Mouse (Mus musculus) hindbrain, embryonic 15.5 days (tissue): ENCODE measurements around the gene Fblim1. TPM values are rescaled to one million over a fixed set of nuclear protein-coding genes. Genes with fewer than 3 reads are reported as not detected.

ENCODE experiments used
- ATAC-seq: fragments of 200-750 bp; cut with Nextera tagmentation; 2 replicates; pipeline ENCODE4 v1.8.0; 2017; ENCODE audit warnings: low read depth, moderate number of reproducible peaks, moderate TSS enrichment; ENCODE audit not compliant: low FRiP score
- H3K27ac ChIP-seq: fragments of 300-500 bp; sonication (generic); replicated peaks from 2 replicates; pipeline ENCODE4 v1.5.1; 2015; ENCODE audit warnings: mild to moderate bottlenecking, inconsistent platforms
- H3K27me3 ChIP-seq: fragments of 300-500 bp; sonication (generic); 2 replicates; pipeline ENCODE4 v1.6.1; 2015; ENCODE audit warnings: control low read depth, inconsistent platforms
- H3K36me3 ChIP-seq: fragments of 300-500 bp; sonication (generic); 2 replicates; pipeline ENCODE4 v1.6.1; 2015; ENCODE audit warnings: control low read depth, inconsistent platforms
- H3K4me1 ChIP-seq: fragments of 300-500 bp; sonication (generic); replicated peaks from 2 replicates; pipeline ENCODE4 v1.6.1; 2015; ENCODE audit warnings: control low read depth, inconsistent platforms
- H3K4me2 ChIP-seq: fragments of 300-500 bp; sonication (generic); 2 replicates; pipeline ENCODE4 v1.6.1; 2015; ENCODE audit warnings: moderate library complexity, mild to moderate bottlenecking, inconsistent platforms
- H3K4me3 ChIP-seq: fragments of 300-500 bp; sonication (generic); 2 replicates; pipeline ENCODE4 v1.5.1; 2015; ENCODE audit warnings: mild to moderate bottlenecking, inconsistent platforms
- H3K9ac ChIP-seq: fragments of 300-500 bp; sonication (generic); 2 replicates; pipeline ENCODE4 v1.6.1; 2015; ENCODE audit warnings: inconsistent platforms
- H3K9me3 ChIP-seq: fragments of 300-500 bp; sonication (generic); 2 replicates; pipeline ENCODE4 v1.6.1; 2016; ENCODE audit warnings: control low read depth, inconsistent platforms
- WGBS: fragments of 180-500 bp; shearing (Covaris S2); methylation state at CpG from one replicate; pipeline ENCODE4 v1.1.7; 2015; 5-methylcytosine and 5-hydroxymethylcytosine counted together
- polyA plus RNA-seq: library from polyadenylated mRNA; unstranded; fragments of >200 nt; fragmentation: Nextera tagmentation; extraction: Ambion mirVana; gene quantifications from 2 replicates; pipeline ENCODE4 v1.2.1, GENCODE M21; 2015

Fblim1 gene
- polyA plus RNA-seq, 1 experiment from 2014 or later: 49.9 TPM

DNA sequence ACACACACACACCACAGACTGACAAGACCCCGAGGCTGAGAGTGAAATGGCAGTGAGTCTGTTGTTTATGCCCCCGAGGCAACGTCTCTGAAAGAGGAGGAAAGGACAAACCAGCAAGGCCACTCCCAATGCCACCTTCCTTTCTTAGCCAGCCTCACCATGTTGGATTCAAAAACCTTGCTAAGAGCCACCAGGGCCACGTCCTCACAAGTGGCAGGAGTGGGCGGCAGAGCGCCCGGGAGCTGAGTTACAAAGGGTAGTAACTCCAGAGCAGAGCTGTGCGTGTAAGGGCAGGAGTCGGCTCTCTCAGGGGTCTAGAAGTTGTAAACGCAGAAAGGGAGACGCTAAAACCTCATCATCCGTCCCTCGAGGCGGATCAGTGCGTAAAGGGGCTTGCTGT, 74.9 kb downstream of the Fblim1 start:
- no peaks in the 10 kb centered on the region for H3K36me3 ChIP-seq
- H3K9me3 ChIP-seq: no peaks in the 10 kb centered on the region
- H3K9ac ChIP-seq: no peak overlapping the region
- H3K4me1 ChIP-seq: peaks cover 30% of the 10 kb centered on the region
- no peak overlapping the region for H3K4me2 ChIP-seq
- WGBS: 77% methylated on average over 15 of the region's 15 CpGs
- no peak overlapping the region for H3K4me3 ChIP-seq
- H3K27me3 ChIP-seq: no peaks in the 10 kb centered on the region
- no peak overlapping the region for H3K27ac ChIP-seq
- no peak for ATAC-seq

DNA sequence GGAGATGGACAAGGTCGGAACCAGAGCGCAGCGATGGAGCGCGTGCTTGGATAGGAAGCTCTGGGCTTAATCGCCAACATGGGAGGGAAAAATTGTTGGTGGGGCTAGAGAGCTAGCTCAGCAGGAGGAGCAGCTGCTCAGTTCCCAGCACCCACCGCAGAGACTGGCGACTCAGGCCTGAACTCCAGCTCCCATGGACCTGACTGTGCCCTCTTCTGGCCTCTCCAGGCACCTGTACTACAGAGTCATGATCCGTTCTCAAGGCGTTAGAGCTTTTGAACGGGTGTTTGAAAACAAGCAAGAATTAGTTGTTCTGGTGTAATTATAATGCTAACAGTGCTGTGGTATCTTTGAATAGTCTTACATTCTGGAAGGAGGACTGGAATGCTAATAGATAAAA, 77.0 kb downstream of the Fblim1 start:
- H3K4me1 ChIP-seq: peaks cover 22% of the 10 kb centered on the region
- H3K27ac ChIP-seq: no peak overlapping the region
- H3K4me3 ChIP-seq: no peak overlapping the region
- WGBS: 89% methylated on average over 11 of the region's 11 CpGs
- H3K27me3 ChIP-seq: no peaks in the 10 kb centered on the region
- ATAC-seq: no peak
- H3K9me3 ChIP-seq: no peaks in the 10 kb centered on the region
- H3K4me2 ChIP-seq: no peak overlapping the region
- no peak overlapping the region for H3K9ac ChIP-seq
- H3K36me3 ChIP-seq: no peaks in the 10 kb centered on the region

DNA sequence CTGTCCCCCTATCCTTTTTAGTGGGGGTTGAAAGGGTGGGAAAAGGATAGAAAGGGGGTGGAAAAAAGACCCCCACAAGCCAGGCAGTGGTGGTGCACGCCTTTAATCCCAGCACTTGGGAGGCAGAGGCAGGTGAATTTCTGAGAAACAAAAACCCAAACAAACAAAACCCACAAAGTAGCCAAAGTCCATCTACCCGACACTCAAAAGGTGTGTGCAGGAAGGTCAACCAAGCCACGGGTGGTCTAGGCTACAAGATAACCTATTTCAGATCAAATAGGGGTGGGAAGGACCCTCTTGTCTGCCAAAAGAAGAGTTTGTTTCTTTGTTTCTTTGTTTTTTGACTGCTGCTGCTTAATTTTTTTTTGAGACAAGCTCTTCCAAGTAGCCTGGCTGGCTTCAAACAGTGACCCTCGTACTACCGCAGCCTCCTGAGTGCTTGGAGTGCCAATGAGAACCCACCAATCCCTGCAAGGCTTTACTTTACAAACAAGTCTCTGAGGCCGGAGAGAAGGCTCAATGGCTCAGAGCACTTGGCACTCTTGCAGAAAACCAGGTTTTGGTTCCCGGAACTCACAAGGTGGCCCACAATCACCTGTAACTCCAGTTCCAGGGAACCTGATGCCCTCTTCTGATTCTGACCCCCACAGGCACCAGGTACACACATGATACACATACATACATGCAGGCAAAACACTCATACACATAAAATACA, 78.8 kb downstream of the Fblim1 start:
- Histone ChIP-seq H3K4me1 (peaks cover 16% of the 10 kb centered on the region), H3K4me3 (no peak overlapping the region), H3K27me3 (no peaks in the 10 kb centered on the region), H3K9ac (no peak overlapping the region), H3K27ac (no peak overlapping the region), H3K4me2 (no peak overlapping the region), H3K36me3 (peaks cover under 1% of the 10 kb centered on the region; the same call in 1 of the 2 replicates), H3K9me3 (no peaks in the 10 kb centered on the region)
- WGBS: 81% methylated on average over 7 of the region's 7 CpGs
- ATAC-seq: no peak

Other genes starting within 250 kb of the Fblim1 start
- gene Fam131c, start 237.9 kb downstream of the Fblim1 start, polyA plus RNA-seq: 42.1 and 42.5 TPM in 2 replicates
- gene Clcnka, start 207.4 kb downstream of the Fblim1 start, polyA plus RNA-seq: 0.52 and 0.65 TPM in 2 replicates
- gene Clcnkb, start 190.1 kb downstream of the Fblim1 start, polyA plus RNA-seq: not detected in 2 replicates
- gene Hspb7, start 185.3 kb downstream of the Fblim1 start, polyA plus RNA-seq: not detected in 2 replicates
- gene Srarp, start 170.0 kb downstream of the Fblim1 start, polyA plus RNA-seq: 0.39 TPM in 1 of 2 replicates, not detected in the other
- gene Zbtb17, start 161.4 kb downstream of the Fblim1 start, polyA plus RNA-seq: 39.7 and 42.7 TPM in 2 replicates
- 15.3 and 17.1 TPM in 2 replicates for gene Spen, start 67.5 kb downstream of the Fblim1 start, polyA plus RNA-seq
- 0.36 and 0.58 TPM in 2 replicates for gene Tmem82, start 12.5 kb upstream of the Fblim1 start, polyA plus RNA-seq
- 0.19 and 0.28 TPM in 2 replicates for gene Slc25a34, start 17.7 kb upstream of the Fblim1 start, polyA plus RNA-seq
- 8.2 and 9.9 TPM in 2 replicates for gene Plekhm2, start 58.8 kb upstream of the Fblim1 start, polyA plus RNA-seq
- gene Rsc1a1, start 79.5 kb upstream of the Fblim1 start, polyA plus RNA-seq: 0.51 TPM in 1 of 2 replicates, not detected in the other
- gene Ddi2, start 117.3 kb upstream of the Fblim1 start, polyA plus RNA-seq: 13.8 and 15.1 TPM in 2 replicates
- 0.14 and 0.21 TPM in 2 replicates for gene Agmat, start 140.6 kb upstream of the Fblim1 start, polyA plus RNA-seq
- gene Dnajc16, start 184.8 kb upstream of the Fblim1 start, polyA plus RNA-seq: 5.5 and 6.8 TPM in 2 replicates
- gene Casp9, start 187.5 kb upstream of the Fblim1 start, polyA plus RNA-seq: 20.8 and 23.0 TPM in 2 replicates
- gene Cela2a, start 220.1 kb upstream of the Fblim1 start, polyA plus RNA-seq: 0.18 TPM in 1 of 2 replicates, not detected in the other
- gene Ctrc, start 240.3 kb upstream of the Fblim1 start, polyA plus RNA-seq: not detected in 2 replicates